Mouse (Mus musculus): ENCODE measurements at regions not wholly inside any gene's neighbourhood (a gene's known extent, or its start where the extent isn't known, plus 50 kb on each side); places are given as distances from the start of the nearest gene placed in this dataset.

GRCm38 (mm10) chr2:9185780-9186483 is 695.1 kb upstream of the 4930412O13Rik start:
- DNase-seq: no peak

GRCm38 (mm10) chr2:9193195-9193594 is 687.9 kb upstream of the 4930412O13Rik start:
- no peak for DNase-seq

GRCm38 (mm10) chr2:9197025-9197424 is 684.0 kb upstream of the 4930412O13Rik start:
- DNase-seq: no peak

DNA sequence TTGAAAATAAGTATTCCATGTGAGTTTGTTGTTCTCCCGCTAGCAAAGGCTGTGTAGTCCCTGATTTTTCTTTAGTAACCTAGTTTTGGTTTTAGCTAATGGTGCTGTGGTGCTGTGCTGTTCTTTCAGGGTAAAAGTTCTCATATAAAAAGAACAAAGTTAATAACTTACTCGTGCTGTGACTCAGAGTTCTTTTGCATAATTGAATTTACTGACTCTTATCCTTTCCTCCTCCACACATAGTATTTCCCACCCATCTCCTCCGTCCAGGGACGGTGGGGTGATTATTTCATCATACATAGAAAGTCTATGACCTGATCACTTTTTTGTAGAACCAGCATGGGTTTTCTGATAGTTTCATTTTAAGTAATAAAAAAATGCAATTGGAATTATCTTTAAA is 673.1 kb upstream of the 4930412O13Rik start:
- no peak for DNase-seq

All from adrenal gland, postnatal 36 days (tissue).